Mouse (Mus musculus): ENCODE results near the gene Hs3st6.

DNA sequence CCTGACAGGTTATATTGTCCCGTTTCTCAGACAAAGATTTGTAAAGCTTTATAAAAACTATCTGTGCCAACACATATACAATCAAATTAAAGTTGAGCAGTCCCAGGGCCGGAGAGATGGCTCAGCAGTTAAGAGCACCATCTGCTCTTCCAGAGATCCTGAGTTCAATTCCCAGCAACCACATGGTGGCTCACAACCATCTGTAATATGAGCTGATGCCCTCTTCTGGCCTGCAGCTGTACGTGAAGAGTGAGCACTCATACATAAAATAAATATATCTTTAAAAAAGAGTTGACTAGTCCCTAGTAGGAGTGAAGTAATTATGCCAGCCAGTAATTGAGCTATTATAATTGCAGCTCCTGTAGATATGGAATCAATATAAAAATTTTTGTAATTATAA is 47.7 kb downstream of the Hs3st6 start:
- TF ChIP-seq HCFC1 (IDR thresholded peaks at IDR 0.05; ENCODE audit: borderline replicate concordance, insufficient read depth, low read length) (no peak), MAFK (IDR thresholded peaks at IDR 0.05; ENCODE audit: insufficient read depth, low read depth, low read length) (no peak), CHD2 (IDR thresholded peaks at IDR 0.05; ENCODE audit: low read depth, low read length) (no peak)

Data from ES-E14 (cell line).